Mouse (Mus musculus) liver, adult 2 months (tissue): ENCODE data around the gene Ubl7.

ENCODE experiments used
- CTCF ChIP-seq: fragments of 200-500 bp; IDR thresholded peaks from 2 replicates; pipeline ENCODE4 v1.5.1; 2011; ENCODE audit warnings: low read depth, low read length, control low read depth
- POLR2A ChIP-seq: fragments of 200-500 bp; IDR thresholded peaks from 2 replicates; pipeline ENCODE4 v1.6.1; 2011; ENCODE audit warnings: low read length, control low read depth; ENCODE audit not compliant: insufficient read depth; ENCODE audit errors: extremely low read depth

GRCm38 (mm10) chr9:57900478-57900877, 10.3 kb upstream of the Ubl7 start:
- TF ChIP-seq POLR2A (no peak), CTCF (no peak)
